Mouse (Mus musculus): ENCODE results near the gene Mark4.

The Mark4 gene

GRCm38 (mm10) chr7:19458591-19459111 lies at the start of gene Mark4:
Gene Mark4 (minus strand): TSS chr7:19458821.
- ATAC-seq (ENCODE audit: low TSS enrichment) = peak; percentile 66

GRCm38 (mm10) chr7:19507612-19507981 lies 49.0 kb upstream of the Mark4 start:
- ATAC-seq (ENCODE audit: low TSS enrichment) = no peak

GRCm38 (mm10) chr7:19506969-19507611 lies 48.5 kb upstream of the Mark4 start:
- no peak for ATAC-seq (ENCODE audit: low TSS enrichment)

- ATAC-seq (ENCODE audit: low TSS enrichment) = no peak
These were observed 47.7 kb upstream of the Mark4 start for GRCm38 (mm10) chr7:19506326-19506725.

- peak; percentile 31; the same call in 1 of the 2 replicates for ATAC-seq (ENCODE audit: low TSS enrichment)
These were observed 45.0 kb upstream of the Mark4 start for GRCm38 (mm10) chr7:19503481-19504068.

GRCm38 (mm10) chr7:19501658-19502057 lies 43.0 kb upstream of the Mark4 start:
- no peak for ATAC-seq (ENCODE audit: low TSS enrichment)

GRCm38 (mm10) chr7:19500420-19501363 lies 42.1 kb upstream of the Mark4 start:
- no peak for ATAC-seq (ENCODE audit: low TSS enrichment)

- no peak for ATAC-seq (ENCODE audit: low TSS enrichment)
These were observed 39.7 kb upstream of the Mark4 start for GRCm38 (mm10) chr7:19498326-19498725.

GRCm38 (mm10) chr7:19496214-19496555 lies 37.6 kb upstream of the Mark4 start:
- no peak for ATAC-seq (ENCODE audit: low TSS enrichment)

GRCm38 (mm10) chr7:19495521-19496213 lies 37.0 kb upstream of the Mark4 start:
- no peak for ATAC-seq (ENCODE audit: low TSS enrichment)

- no peak for ATAC-seq (ENCODE audit: low TSS enrichment)
These were observed 36.3 kb upstream of the Mark4 start for GRCm38 (mm10) chr7:19494751-19495474.

- no peak for ATAC-seq (ENCODE audit: low TSS enrichment)
These were observed 33.1 kb upstream of the Mark4 start for GRCm38 (mm10) chr7:19491731-19492130.

GRCm38 (mm10) chr7:19489525-19489924 lies 30.9 kb upstream of the Mark4 start:
- ATAC-seq (ENCODE audit: low TSS enrichment) = peak; percentile 38; the same call in 1 of the 2 replicates

GRCm38 (mm10) chr7:19486549-19486948 lies 27.9 kb upstream of the Mark4 start:
- ATAC-seq (ENCODE audit: low TSS enrichment) = no peak

GRCm38 (mm10) chr7:19485488-19485887 lies 26.9 kb upstream of the Mark4 start:
- ATAC-seq (ENCODE audit: low TSS enrichment) = no peak

GRCm38 (mm10) chr7:19483281-19483680 lies 24.7 kb upstream of the Mark4 start:
- no peak for ATAC-seq (ENCODE audit: low TSS enrichment)

- ATAC-seq (ENCODE audit: low TSS enrichment) = no peak
These were observed 19.2 kb upstream of the Mark4 start for GRCm38 (mm10) chr7:19477624-19478384.

GRCm38 (mm10) chr7:19477084-19477483 lies 18.5 kb upstream of the Mark4 start:
- no peak for ATAC-seq (ENCODE audit: low TSS enrichment)

- ATAC-seq (ENCODE audit: low TSS enrichment) = peak; percentile 92
These were observed 15.3 kb upstream of the Mark4 start for GRCm38 (mm10) chr7:19473875-19474443.

GRCm38 (mm10) chr7:19472403-19472802 lies 13.8 kb upstream of the Mark4 start:
- no peak for ATAC-seq (ENCODE audit: low TSS enrichment)
